Mouse (Mus musculus): ENCODE results near the gene Bckdha.

- TF ChIP-seq CTCF (IDR thresholded peaks at IDR 0.05; ENCODE audit: low read depth, low read length) (no peak), POLR2A (IDR thresholded peaks at IDR 0.05; ENCODE audit: borderline replicate concordance, low read depth, low read length) (no peak)
These were observed 31.1 kb downstream of the Bckdha start for GRCm38 (mm10) chr7:25627431-25628322.
